Mouse (Mus musculus): ENCODE data around the gene Galnt12.

Gene Galnt12

DNA sequence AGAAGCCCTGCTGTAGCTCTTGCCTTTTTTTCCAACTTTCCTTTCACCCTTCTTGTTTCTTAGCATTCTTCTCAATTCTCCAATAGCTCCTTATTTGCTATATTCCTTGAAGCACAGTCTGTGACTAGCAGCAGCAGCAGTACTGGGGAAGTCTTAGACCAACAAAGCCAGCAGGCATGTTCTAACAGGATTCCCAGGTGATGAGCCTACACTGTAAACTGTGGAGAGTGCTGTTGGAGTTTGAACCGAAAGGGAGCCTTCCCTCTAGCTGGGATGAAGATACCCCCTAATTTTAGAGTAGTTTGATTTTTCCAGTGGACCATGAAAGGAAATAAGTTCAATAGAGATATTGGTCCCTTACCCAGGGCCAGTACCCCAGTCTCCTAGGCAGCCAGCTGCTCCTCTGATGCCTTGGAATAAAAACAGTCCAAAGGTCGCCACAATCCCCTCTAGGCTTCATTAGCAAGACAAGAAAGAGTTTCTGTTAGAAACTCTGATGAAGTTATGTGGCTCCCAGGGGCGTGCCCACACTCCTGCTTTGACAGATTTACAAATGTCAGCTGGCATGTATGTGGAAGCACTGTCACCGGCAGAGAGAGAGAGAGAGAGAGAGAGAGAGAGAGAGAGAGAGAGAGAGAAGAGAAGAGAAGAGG is 69.5 kb downstream of the Galnt12 start:
- no peak for DNase-seq

DNA sequence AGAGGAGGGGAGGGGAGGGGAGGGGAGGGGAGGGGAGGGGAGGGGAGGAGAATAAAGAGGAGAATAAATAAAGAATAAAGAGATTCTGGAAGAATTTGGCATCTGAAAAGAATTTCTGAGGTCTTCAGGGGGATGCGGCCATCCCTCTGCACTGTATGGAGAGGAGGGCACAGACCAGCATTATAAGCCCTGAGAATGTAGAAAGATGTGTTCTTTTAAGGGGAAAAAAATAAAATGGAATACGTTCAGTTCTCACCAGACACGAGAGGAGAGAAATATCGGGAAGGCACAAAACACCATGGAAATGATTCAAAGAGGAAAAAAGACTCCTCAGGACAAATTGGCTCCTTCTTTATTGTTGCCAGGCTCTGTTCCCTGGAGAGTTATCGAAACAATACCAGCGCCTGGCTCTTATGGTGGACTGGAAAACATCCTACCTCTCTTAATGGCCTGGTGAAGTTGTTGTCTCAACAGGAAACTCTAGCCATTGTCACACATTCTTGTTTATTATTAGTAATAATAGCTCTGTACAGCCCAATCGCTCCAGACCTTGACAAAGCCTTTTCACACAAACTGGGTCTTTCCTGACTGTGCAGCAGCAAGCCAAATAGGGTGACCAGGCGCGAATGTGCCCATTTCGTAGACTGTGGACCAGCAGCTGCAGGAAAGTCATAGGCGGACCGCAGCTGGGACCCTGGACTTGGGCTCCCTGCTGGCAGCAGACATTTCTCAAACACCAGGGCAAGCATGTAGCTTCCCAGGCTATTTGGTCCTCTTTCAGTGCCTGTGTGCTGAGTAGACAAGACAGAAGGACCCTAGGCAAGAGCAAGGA is 70.3 kb downstream of the Galnt12 start:
- no peak for DNase-seq

DNA sequence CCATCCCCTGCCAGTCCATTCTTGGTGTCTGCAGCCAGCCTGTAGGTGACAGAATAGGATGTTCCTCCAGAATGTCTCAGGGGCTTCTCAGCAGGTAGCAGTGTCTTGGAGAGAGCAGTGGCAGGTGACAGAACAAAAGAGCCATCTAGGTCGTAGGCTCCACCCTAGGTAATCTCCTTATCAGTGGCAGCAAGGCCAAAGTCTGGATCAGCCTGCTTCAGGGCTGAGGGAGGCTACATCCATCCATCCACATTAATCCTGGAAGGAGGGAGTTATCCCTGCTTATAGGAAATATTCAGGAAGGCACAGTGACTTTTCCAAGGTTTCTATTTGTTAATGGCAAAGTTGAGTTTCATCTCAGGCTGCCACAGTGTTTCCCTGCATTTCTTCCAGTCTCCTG is 80.6 kb downstream of the Galnt12 start:
- DNase-seq, result no peak
